Mouse (Mus musculus) megakaryocyte progenitor cell, adult 5-6 weeks (primary cell): ENCODE measurements at regions not wholly inside any gene's neighbourhood (a gene's known extent, or its start where the extent isn't known, plus 50 kb on each side); places are given as distances from the start of the nearest gene placed in this dataset.

Source experiments
- ATAC-seq: replicated peaks from 2 replicates; pipeline ENCODE4 v1.8.0; 2016; ENCODE audit warnings: mild to moderate bottlenecking, moderate TSS enrichment, inconsistent platforms; ENCODE audit not compliant: poor library complexity

- no peak for ATAC-seq
Measured at GRCm38 (mm10) chr2:159498691-159499090, 704.1 kb downstream of the Dhx35 start.

- no peak for ATAC-seq
Measured at GRCm38 (mm10) chr2:159501039-159501438, 706.4 kb downstream of the Dhx35 start.

- no peak for ATAC-seq
Measured at GRCm38 (mm10) chr2:159519066-159519465, 724.5 kb downstream of the Dhx35 start.

GRCm38 (mm10) chr2:159523739-159524138 lies 729.1 kb downstream of the Dhx35 start:
- ATAC-seq = no peak

GRCm38 (mm10) chr2:159534951-159535350 lies 740.3 kb downstream of the Dhx35 start:
- no peak for ATAC-seq

DNA sequence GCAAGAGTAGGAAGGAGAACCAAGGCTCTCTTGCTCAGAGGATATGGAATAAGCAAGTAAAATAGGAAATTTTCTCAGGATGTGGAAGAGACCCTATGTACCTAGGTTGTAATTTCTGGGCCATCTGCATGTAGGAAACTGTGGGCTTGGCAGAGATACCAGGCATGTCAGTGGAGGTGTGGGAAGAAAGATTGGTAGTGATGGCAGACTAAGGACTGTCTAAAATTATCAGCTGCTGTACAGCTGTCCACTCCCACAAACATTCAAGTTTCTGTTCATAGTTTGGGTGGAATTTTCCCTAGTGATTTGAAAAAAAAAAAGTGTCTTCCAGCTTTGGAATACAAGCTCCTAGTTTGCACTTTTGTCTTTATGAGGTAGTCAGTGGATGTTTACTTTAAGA lies 744.7 kb downstream of the Dhx35 start:
- ATAC-seq = no peak

- ATAC-seq = peak; percentile 54
Measured at GRCm38 (mm10) chr2:159557567-159557966, 763.0 kb downstream of the Dhx35 start.

DNA sequence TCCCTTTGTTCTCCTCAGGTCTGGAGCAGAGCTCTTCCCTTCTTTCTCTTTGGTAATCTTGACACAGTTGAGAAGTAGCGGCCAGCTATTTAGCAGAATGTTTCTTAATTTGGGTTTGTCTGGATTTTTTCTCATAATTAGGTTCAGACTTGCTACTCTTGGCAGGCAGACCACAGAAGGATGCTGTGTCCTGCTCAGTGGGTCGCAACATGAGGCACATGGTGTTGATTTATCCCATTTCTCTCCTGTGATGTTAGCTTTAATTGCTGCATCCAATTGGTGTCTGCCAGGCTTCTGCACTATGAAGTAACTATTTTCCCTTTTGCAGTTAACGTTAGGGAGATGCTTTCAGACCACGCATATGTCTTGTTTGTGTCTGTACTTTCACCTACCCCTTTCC lies 768.7 kb downstream of the Gm826 start:
- no peak for ATAC-seq

DNA sequence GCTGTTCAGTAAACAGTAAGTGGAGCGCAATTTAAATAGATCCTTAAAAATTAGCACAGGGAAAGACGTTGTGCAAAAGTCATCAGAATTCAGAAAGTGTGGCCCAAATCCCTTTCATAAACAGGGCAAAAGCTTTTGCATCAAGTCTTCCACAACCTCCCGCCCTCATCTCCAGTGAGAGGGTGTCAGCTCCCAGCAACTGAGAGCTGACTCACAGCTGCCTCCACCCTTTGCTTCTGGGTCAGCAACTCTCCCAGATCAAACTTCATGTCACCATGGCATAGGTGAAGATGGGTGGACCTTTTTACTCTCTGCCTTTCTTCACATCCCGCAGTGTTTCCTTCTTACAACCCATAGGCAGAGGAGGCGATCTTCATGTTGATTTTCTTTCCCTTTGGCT lies 768.0 kb downstream of the Gm826 start:
- no peak for ATAC-seq

GRCm38 (mm10) chr2:159566461-159566860 lies 767.5 kb downstream of the Gm826 start:
- no peak for ATAC-seq

GRCm38 (mm10) chr2:159568391-159568790 lies 765.6 kb downstream of the Gm826 start:
- ATAC-seq = no peak

GRCm38 (mm10) chr2:159571862-159572261 lies 762.1 kb downstream of the Gm826 start:
- no peak for ATAC-seq

GRCm38 (mm10) chr2:159575271-159575670 lies 758.7 kb downstream of the Gm826 start:
- no peak for ATAC-seq

- no peak for ATAC-seq
Measured at GRCm38 (mm10) chr2:159583103-159583502, 750.9 kb downstream of the Gm826 start.

- ATAC-seq = no peak
Measured at GRCm38 (mm10) chr2:159584641-159585040, 749.3 kb downstream of the Gm826 start.

- ATAC-seq = no peak
Measured at GRCm38 (mm10) chr2:159586697-159587473, 747.1 kb downstream of the Gm826 start.

- peak; percentile 86 for ATAC-seq
Measured at GRCm38 (mm10) chr2:159591396-159592124, 742.4 kb downstream of the Gm826 start.

- no peak for ATAC-seq
Measured at GRCm38 (mm10) chr2:159592841-159593240, 741.1 kb downstream of the Gm826 start.

DNA sequence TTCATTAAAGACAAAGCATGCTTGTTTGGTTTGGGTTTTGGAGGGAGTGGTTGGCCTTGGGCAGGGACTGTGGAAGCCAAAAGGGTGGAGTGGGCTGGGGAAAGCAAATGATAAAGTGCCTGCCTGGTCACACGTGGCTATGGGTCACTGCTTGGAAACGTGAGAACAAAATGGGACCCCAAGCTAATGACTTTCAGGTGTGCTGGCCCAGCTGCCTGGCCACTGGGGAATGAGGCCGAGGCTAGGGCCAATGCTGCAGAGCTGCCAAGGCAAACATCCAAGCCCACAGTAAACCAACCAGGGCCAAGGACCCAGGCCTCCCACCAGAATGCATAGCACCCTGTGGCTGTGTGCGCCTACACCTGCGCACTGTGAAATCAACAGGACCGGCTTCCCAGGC lies 737.7 kb downstream of the Gm826 start:
- ATAC-seq = no peak

DNA sequence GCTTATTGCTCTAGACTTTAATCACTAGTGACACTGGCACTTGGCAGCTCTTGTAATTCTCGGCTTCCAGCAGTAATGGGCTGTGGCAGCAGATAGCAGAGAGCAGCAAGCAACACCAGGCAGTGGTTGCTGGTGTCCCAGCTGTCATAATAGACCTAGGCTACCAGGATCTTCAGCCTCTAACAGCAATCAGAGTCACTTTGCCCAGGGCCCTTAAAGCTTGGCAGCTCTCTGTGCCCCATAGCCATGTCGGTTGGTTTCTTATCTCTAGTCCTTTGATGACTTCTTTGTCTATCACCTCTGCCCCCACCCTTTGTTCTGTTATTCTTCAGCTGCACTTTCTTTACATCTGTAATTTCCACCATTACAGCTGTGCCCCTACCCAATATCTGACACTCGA lies 735.9 kb downstream of the Gm826 start:
- ATAC-seq = no peak

DNA sequence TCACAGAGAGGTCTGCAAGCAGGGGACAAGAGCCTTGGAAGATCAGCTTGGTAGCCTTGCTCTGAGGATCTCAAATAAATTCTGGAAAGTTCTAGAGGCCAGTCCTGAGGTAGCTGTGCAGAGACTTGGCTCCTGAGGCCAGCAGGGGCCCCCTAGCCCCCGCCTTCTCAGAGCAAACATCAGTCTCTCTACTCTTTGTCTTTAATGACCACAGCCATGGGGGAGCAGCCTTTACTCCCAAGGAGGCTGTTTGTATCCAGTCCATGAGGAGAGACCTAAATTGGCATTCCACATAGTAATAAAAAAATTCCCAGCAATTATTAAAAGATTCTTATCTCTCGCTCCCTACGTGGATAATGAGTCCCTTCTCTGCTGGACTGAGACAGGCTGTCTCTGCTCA lies 726.8 kb downstream of the Gm826 start:
- no peak for ATAC-seq

- ATAC-seq = no peak
Measured at GRCm38 (mm10) chr2:159610451-159610850, 723.5 kb downstream of the Gm826 start.
